Mouse (Mus musculus): ENCODE measurements around the gene Tbc1d8. TPM values are rescaled to one million over a fixed set of nuclear protein-coding genes. Genes with fewer than 3 reads are reported as not detected.
A peak's percentile ranks its signal among the peaks of the same experiment; 100 is the strongest.

The Tbc1d8 gene
- polyA plus RNA-seq, 1 experiment from 2014 or later: 12.2 TPM

GRCm38 (mm10) chr1:39454783-39455175 is 23.8 kb downstream of the Tbc1d8 start:
- no peak overlapping the region for H3K4me3 ChIP-seq (ENCODE audit: low read length)
- no peaks in the 10 kb centered on the region for H3K27me3 ChIP-seq (ENCODE audit: control insufficient read depth, insufficient read depth, low read length)
- H3K36me3 ChIP-seq (ENCODE audit: control insufficient read depth, insufficient read depth, low read length): no peaks in the 10 kb centered on the region
- peaks cover 28% of the 10 kb centered on the region for H3K4me1 ChIP-seq (ENCODE audit: control insufficient read depth, insufficient read depth, low read length)
- no peaks in the 10 kb centered on the region for H3K9me3 ChIP-seq (ENCODE audit: control insufficient read depth, low read length)
- no peak overlapping the region for H3K4me2 ChIP-seq (replicated peaks; ENCODE audit: low read depth, low read length)
- H3K27ac ChIP-seq (ENCODE audit: low read depth, low read length): peak overlapping the region; percentile 37; the same call in 1 of the 2 replicates
- 54% methylated on average over 4 of the region's 4 CpGs for WGBS
- no peak overlapping the region for H3K9ac ChIP-seq (ENCODE audit: low read depth, low read length)
- no peak for ATAC-seq (ENCODE audit: low FRiP score, low TSS enrichment)

- WGBS: 69% methylated on average over 9 of the region's 9 CpGs
- no peaks in the 10 kb centered on the region for H3K9me3 ChIP-seq (ENCODE audit: control insufficient read depth, low read length)
- H3K9ac ChIP-seq (ENCODE audit: low read depth, low read length): no peak overlapping the region
- H3K4me1 ChIP-seq (ENCODE audit: control insufficient read depth, insufficient read depth, low read length): peaks cover 32% of the 10 kb centered on the region
- no peak for ATAC-seq (ENCODE audit: low FRiP score, low TSS enrichment)
- H3K27ac ChIP-seq (ENCODE audit: low read depth, low read length): 0 out of 2 replicates have a peak overlapping the region, but pooled peaks have one; percentile 37
- no peaks in the 10 kb centered on the region for H3K27me3 ChIP-seq (ENCODE audit: control insufficient read depth, insufficient read depth, low read length)
- no peaks in the 10 kb centered on the region for H3K36me3 ChIP-seq (ENCODE audit: control insufficient read depth, insufficient read depth, low read length)
- no peak overlapping the region for H3K4me2 ChIP-seq (replicated peaks; ENCODE audit: low read depth, low read length)
- H3K4me3 ChIP-seq (ENCODE audit: low read length): no peak overlapping the region
Observed at GRCm38 (mm10) chr1:39454108-39454782, 24.3 kb downstream of the Tbc1d8 start.

- Histone ChIP-seq H3K4me1 (ENCODE audit: control insufficient read depth, insufficient read depth, low read length) (peaks cover 32% of the 10 kb centered on the region), H3K9ac (ENCODE audit: low read depth, low read length) (no peak overlapping the region), H3K4me3 (ENCODE audit: low read length) (no peak overlapping the region), H3K27me3 (ENCODE audit: control insufficient read depth, insufficient read depth, low read length) (no peaks in the 10 kb centered on the region), H3K9me3 (ENCODE audit: control insufficient read depth, low read length) (no peaks in the 10 kb centered on the region), H3K36me3 (ENCODE audit: control insufficient read depth, insufficient read depth, low read length) (no peaks in the 10 kb centered on the region), H3K27ac (ENCODE audit: low read depth, low read length) (no peak overlapping the region), H3K4me2 (replicated peaks; ENCODE audit: low read depth, low read length) (no peak overlapping the region)
- ATAC-seq (ENCODE audit: low FRiP score, low TSS enrichment): no peak
- 73% methylated on average over 4 of the region's 4 CpGs for WGBS
Observed at GRCm38 (mm10) chr1:39452203-39452602, 26.4 kb downstream of the Tbc1d8 start.

- 35% methylated on average over 6 of the region's 6 CpGs for WGBS
- H3K9me3 ChIP-seq (ENCODE audit: control insufficient read depth, low read length): no peaks in the 10 kb centered on the region
- H3K36me3 ChIP-seq (ENCODE audit: control insufficient read depth, insufficient read depth, low read length): no peaks in the 10 kb centered on the region
- H3K9ac ChIP-seq (ENCODE audit: low read depth, low read length): no peak overlapping the region
- no peaks in the 10 kb centered on the region for H3K27me3 ChIP-seq (ENCODE audit: control insufficient read depth, insufficient read depth, low read length)
- H3K27ac ChIP-seq (ENCODE audit: low read depth, low read length): peak overlapping the region; percentile 11; the same call in 1 of the 2 replicates
- H3K4me3 ChIP-seq (ENCODE audit: low read length): no peak overlapping the region
- no peak overlapping the region for H3K4me2 ChIP-seq (replicated peaks; ENCODE audit: low read depth, low read length)
- ATAC-seq (ENCODE audit: low FRiP score, low TSS enrichment): no peak
- H3K4me1 ChIP-seq (ENCODE audit: control insufficient read depth, insufficient read depth, low read length): peaks cover 25% of the 10 kb centered on the region
Observed at GRCm38 (mm10) chr1:39450069-39450728, 28.4 kb downstream of the Tbc1d8 start.

- Histone ChIP-seq H3K4me2 (replicated peaks; ENCODE audit: low read depth, low read length) (no peak overlapping the region), H3K9me3 (ENCODE audit: control insufficient read depth, low read length) (no peaks in the 10 kb centered on the region), H3K4me1 (ENCODE audit: control insufficient read depth, insufficient read depth, low read length) (peaks cover 19% of the 10 kb centered on the region), H3K27me3 (ENCODE audit: control insufficient read depth, insufficient read depth, low read length) (no peaks in the 10 kb centered on the region), H3K36me3 (ENCODE audit: control insufficient read depth, insufficient read depth, low read length) (no peaks in the 10 kb centered on the region), H3K27ac (ENCODE audit: low read depth, low read length) (no peak overlapping the region), H3K9ac (ENCODE audit: low read depth, low read length) (no peak overlapping the region), H3K4me3 (ENCODE audit: low read length) (no peak overlapping the region)
- no peak for ATAC-seq (ENCODE audit: low FRiP score, low TSS enrichment)
- 90% methylated on average over 12 of the region's 12 CpGs for WGBS
Observed at GRCm38 (mm10) chr1:39449251-39449790, 29.2 kb downstream of the Tbc1d8 start.

- H3K27ac ChIP-seq (ENCODE audit: low read depth, low read length): no peak overlapping the region
- over 99% methylated on average over 5 of the region's 5 CpGs for WGBS
- H3K4me2 ChIP-seq (replicated peaks; ENCODE audit: low read depth, low read length): no peak overlapping the region
- H3K4me1 ChIP-seq (ENCODE audit: control insufficient read depth, insufficient read depth, low read length): peaks cover 15% of the 10 kb centered on the region
- H3K9ac ChIP-seq (ENCODE audit: low read depth, low read length): no peak overlapping the region
- no peak for ATAC-seq (ENCODE audit: low FRiP score, low TSS enrichment)
- H3K36me3 ChIP-seq (ENCODE audit: control insufficient read depth, insufficient read depth, low read length): no peaks in the 10 kb centered on the region
- no peaks in the 10 kb centered on the region for H3K27me3 ChIP-seq (ENCODE audit: control insufficient read depth, insufficient read depth, low read length)
- H3K4me3 ChIP-seq (ENCODE audit: low read length): no peak overlapping the region
- no peaks in the 10 kb centered on the region for H3K9me3 ChIP-seq (ENCODE audit: control insufficient read depth, low read length)
Observed at GRCm38 (mm10) chr1:39448819-39449218, 29.7 kb downstream of the Tbc1d8 start.

GRCm38 (mm10) chr1:39448238-39448637 is 30.3 kb downstream of the Tbc1d8 start:
- WGBS: 83% methylated on average over 5 of the region's 5 CpGs
- no peak for ATAC-seq (ENCODE audit: low FRiP score, low TSS enrichment)
- H3K4me3 ChIP-seq (ENCODE audit: low read length): no peak overlapping the region
- H3K27ac ChIP-seq (ENCODE audit: low read depth, low read length): no peak overlapping the region
- no peaks in the 10 kb centered on the region for H3K27me3 ChIP-seq (ENCODE audit: control insufficient read depth, insufficient read depth, low read length)
- no peaks in the 10 kb centered on the region for H3K36me3 ChIP-seq (ENCODE audit: control insufficient read depth, insufficient read depth, low read length)
- H3K4me2 ChIP-seq (replicated peaks; ENCODE audit: low read depth, low read length): no peak overlapping the region
- H3K9ac ChIP-seq (ENCODE audit: low read depth, low read length): no peak overlapping the region
- no peaks in the 10 kb centered on the region for H3K9me3 ChIP-seq (ENCODE audit: control insufficient read depth, low read length)
- peaks cover 16% of the 10 kb centered on the region for H3K4me1 ChIP-seq (ENCODE audit: control insufficient read depth, insufficient read depth, low read length)

GRCm38 (mm10) chr1:39446178-39446577 is 32.4 kb downstream of the Tbc1d8 start:
- no peaks in the 10 kb centered on the region for H3K9me3 ChIP-seq (ENCODE audit: control insufficient read depth, low read length)
- H3K4me1 ChIP-seq (ENCODE audit: control insufficient read depth, insufficient read depth, low read length): peaks cover 14% of the 10 kb centered on the region
- H3K4me3 ChIP-seq (ENCODE audit: low read length): no peak overlapping the region
- no peak overlapping the region for H3K4me2 ChIP-seq (replicated peaks; ENCODE audit: low read depth, low read length)
- WGBS: 91% methylated on average over 5 of the region's 5 CpGs
- H3K27ac ChIP-seq (ENCODE audit: low read depth, low read length): no peak overlapping the region
- no peak for ATAC-seq (ENCODE audit: low FRiP score, low TSS enrichment)
- H3K27me3 ChIP-seq (ENCODE audit: control insufficient read depth, insufficient read depth, low read length): no peaks in the 10 kb centered on the region
- no peaks in the 10 kb centered on the region for H3K36me3 ChIP-seq (ENCODE audit: control insufficient read depth, insufficient read depth, low read length)
- no peak overlapping the region for H3K9ac ChIP-seq (ENCODE audit: low read depth, low read length)

Data from kidney, embryonic 14.5 days (tissue).